Mouse (Mus musculus): ENCODE data around the gene Mme. TPM values are rescaled to one million over a fixed set of nuclear protein-coding genes. Genes with fewer than 3 reads are reported as not detected.

Gene Mme
- polyA plus RNA-seq, 1 experiment from 2014 or later = 6.5 TPM

GRCm38 (mm10) chr3:63272091-63272490 is 30.8 kb downstream of the Mme start:
- no peak for ATAC-seq (ENCODE audit: insufficient number of reproducible peaks, insufficient read depth, low FRiP score, low read depth)
- Histone ChIP-seq H3K4me3 (ENCODE audit: control insufficient read depth in 1 of 2, insufficient read depth in 1 of 2, low read depth in 1 of 2, low read length in 2 of 2) (no peak overlapping the region), H3K4me2 (ENCODE audit: low read length) (no peak overlapping the region), H3K27me3 (ENCODE audit: control insufficient read depth, insufficient read depth, low read length) (no peaks in the 10 kb centered on the region), H3K4me1 (ENCODE audit: control insufficient read depth in 2 of 2, insufficient read depth in 2 of 2, low read length in 2 of 2) (no peaks in the 10 kb centered on the region), H3K27ac (replicated peaks in 1 of 2; ENCODE audit: control insufficient read depth in 1 of 2, insufficient read depth in 1 of 2, low read depth in 2 of 2, low read length in 2 of 2) (no peak overlapping the region), H3K9ac (ENCODE audit: low read length) (no peak overlapping the region), H3K9me3 (ENCODE audit: control insufficient read depth, low read length) (no peaks in the 10 kb centered on the region), H3K36me3 (ENCODE audit: control insufficient read depth, insufficient read depth, low read length) (no peaks in the 10 kb centered on the region)
- WGBS = 74% methylated on average over 2 of the region's 2 CpGs

DNA sequence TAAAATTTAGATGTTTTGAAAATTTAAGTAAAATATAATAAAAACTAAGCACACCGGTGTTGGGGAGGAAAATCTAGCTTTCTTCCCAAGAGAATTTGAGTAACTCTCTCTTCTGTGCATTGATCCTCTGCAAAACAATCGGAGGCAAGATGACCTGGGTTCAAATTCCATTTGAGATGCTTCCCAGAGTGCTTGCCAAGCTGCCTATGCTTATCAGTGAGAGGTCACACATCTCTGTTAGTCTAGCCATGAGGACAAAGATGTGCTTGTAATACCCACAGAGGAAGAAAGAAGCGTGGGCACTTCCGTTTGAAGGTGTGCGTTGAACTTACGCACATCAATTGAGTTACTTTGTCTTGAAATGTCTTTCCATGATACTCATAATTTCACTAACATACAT is 53.0 kb downstream of the Mme start:
- ATAC-seq (ENCODE audit: insufficient number of reproducible peaks, insufficient read depth, low FRiP score, low read depth) = no peak
- WGBS = 61% methylated on average over 6 of the region's 6 CpGs
- Histone ChIP-seq H3K9me3 (ENCODE audit: control insufficient read depth, low read length) (no peaks in the 10 kb centered on the region), H3K27ac (replicated peaks in 1 of 2; ENCODE audit: control insufficient read depth in 1 of 2, insufficient read depth in 1 of 2, low read depth in 2 of 2, low read length in 2 of 2) (no peak overlapping the region), H3K27me3 (ENCODE audit: control insufficient read depth, insufficient read depth, low read length) (no peaks in the 10 kb centered on the region), H3K4me2 (ENCODE audit: low read length) (peak overlapping the region; percentile 98), H3K9ac (ENCODE audit: low read length) (no peak overlapping the region), H3K4me1 (ENCODE audit: control insufficient read depth in 2 of 2, insufficient read depth in 2 of 2, low read length in 2 of 2) (peaks cover 2 to 9% of the 10 kb centered on the region in 2 experiments; a peak in 3 of 4 replicates), H3K4me3 (ENCODE audit: control insufficient read depth in 1 of 2, insufficient read depth in 1 of 2, low read depth in 1 of 2, low read length in 2 of 2) (no peak overlapping the region), H3K36me3 (ENCODE audit: control insufficient read depth, insufficient read depth, low read length) (no peaks in the 10 kb centered on the region)

DNA sequence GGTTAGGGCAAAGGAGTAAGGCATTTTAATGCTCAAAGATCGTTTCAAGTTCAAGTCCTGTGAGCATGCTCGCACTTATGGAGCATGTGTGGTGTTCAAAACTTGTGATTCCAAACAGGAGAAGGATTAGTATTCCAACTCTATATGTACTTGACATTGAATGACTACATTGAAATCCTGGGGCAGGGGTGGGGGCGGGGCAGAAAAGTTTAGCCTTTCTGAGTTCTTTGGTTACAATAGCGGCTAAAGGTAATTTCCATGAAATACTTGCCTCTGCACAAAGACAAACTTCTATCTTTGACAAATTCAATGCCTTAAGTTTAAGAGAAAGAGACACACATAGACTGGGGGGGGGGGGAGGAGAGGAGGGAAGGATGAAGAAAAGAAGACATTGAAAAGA is 53.5 kb downstream of the Mme start:
- Histone ChIP-seq H3K4me3 (ENCODE audit: control insufficient read depth in 1 of 2, insufficient read depth in 1 of 2, low read depth in 1 of 2, low read length in 2 of 2) (peak overlapping the region; percentile 61 to 83; a peak in 3 of 4 replicates), H3K36me3 (ENCODE audit: control insufficient read depth, insufficient read depth, low read length) (no peaks in the 10 kb centered on the region), H3K9me3 (ENCODE audit: control insufficient read depth, low read length) (no peaks in the 10 kb centered on the region), H3K4me2 (ENCODE audit: low read length) (peak overlapping the region; percentile 98), H3K27me3 (ENCODE audit: control insufficient read depth, insufficient read depth, low read length) (no peaks in the 10 kb centered on the region), H3K9ac (ENCODE audit: low read length) (peak overlapping the region; percentile 74), H3K27ac (replicated peaks in 1 of 2; ENCODE audit: control insufficient read depth in 1 of 2, insufficient read depth in 1 of 2, low read depth in 2 of 2, low read length in 2 of 2) (no peak overlapping the region), H3K4me1 (ENCODE audit: control insufficient read depth in 2 of 2, insufficient read depth in 2 of 2, low read length in 2 of 2) (peaks cover 2 to 9% of the 10 kb centered on the region in 2 experiments; a peak in 3 of 4 replicates)
- ATAC-seq (ENCODE audit: insufficient number of reproducible peaks, insufficient read depth, low FRiP score, low read depth) = no peak
- WGBS = 35% methylated on average over 4 of the region's 4 CpGs

GRCm38 (mm10) chr3:63295237-63295636 is 53.9 kb downstream of the Mme start:
- Histone ChIP-seq H3K9ac (ENCODE audit: low read length) (peak overlapping the region; percentile 74), H3K9me3 (ENCODE audit: control insufficient read depth, low read length) (no peaks in the 10 kb centered on the region), H3K27me3 (ENCODE audit: control insufficient read depth, insufficient read depth, low read length) (no peaks in the 10 kb centered on the region), H3K4me3 (ENCODE audit: control insufficient read depth in 1 of 2, insufficient read depth in 1 of 2, low read depth in 1 of 2, low read length in 2 of 2) (peak overlapping the region; percentile 61 to 83), H3K4me2 (ENCODE audit: low read length) (peak overlapping the region; percentile 98), H3K4me1 (ENCODE audit: control insufficient read depth in 2 of 2, insufficient read depth in 2 of 2, low read length in 2 of 2) (peaks cover 2 to 9% of the 10 kb centered on the region in 2 experiments; a peak in 3 of 4 replicates), H3K36me3 (ENCODE audit: control insufficient read depth, insufficient read depth, low read length) (no peaks in the 10 kb centered on the region), H3K27ac (replicated peaks in 1 of 2; ENCODE audit: control insufficient read depth in 1 of 2, insufficient read depth in 1 of 2, low read depth in 2 of 2, low read length in 2 of 2) (peak overlapping the region; percentile 20 to 70)
- peak; percentile 77 for ATAC-seq (ENCODE audit: insufficient number of reproducible peaks, insufficient read depth, low FRiP score, low read depth)
- WGBS = 0% methylated on average over 21 of the region's 21 CpGs

DNA sequence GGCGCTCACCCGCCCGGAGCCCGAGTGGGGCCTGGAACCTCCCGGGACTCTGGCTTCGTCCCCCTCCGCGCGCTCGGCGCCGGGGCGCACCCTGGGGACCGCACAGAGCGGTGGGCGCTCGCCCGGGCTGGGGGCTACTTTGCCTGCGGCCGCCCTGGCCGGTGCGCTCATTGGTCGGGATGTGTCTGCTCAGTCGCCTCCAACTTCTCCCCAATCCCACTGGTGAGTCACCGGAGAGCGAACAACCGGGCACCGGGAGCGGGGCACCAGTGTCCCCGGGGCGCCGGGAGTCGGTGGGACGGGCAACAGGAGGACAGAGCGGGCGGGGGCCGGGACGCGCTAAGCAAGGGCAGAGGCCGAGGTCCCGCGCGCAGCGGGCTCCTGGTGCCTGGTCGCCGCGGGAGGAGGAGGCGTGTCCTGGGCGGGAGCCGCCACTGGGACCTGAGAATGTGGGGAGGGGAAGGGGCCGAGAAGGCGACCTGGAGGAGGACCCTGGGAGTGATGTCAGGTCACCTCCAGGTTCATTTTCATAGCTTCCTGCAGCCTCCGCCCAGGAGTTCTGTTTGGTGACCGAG is 54.4 kb downstream of the Mme start:
- H3K4me2 ChIP-seq (ENCODE audit: low read length) = peak overlapping the region; percentile 98
- H3K9me3 ChIP-seq (ENCODE audit: control insufficient read depth, low read length) = no peaks in the 10 kb centered on the region
- whole genome bisulfite sequencing = 0% methylated on average over 46 of the region's 54 CpGs
- H3K4me1 ChIP-seq (ENCODE audit: control insufficient read depth in 2 of 2, insufficient read depth in 2 of 2, low read length in 2 of 2) = peaks cover 1 to 9% of the 10 kb centered on the region in 2 experiments; a peak in 3 of 4 replicates
- no peaks in the 10 kb centered on the region for H3K36me3 ChIP-seq (ENCODE audit: control insufficient read depth, insufficient read depth, low read length)
- peak overlapping the region; percentile 74 for H3K9ac ChIP-seq (ENCODE audit: low read length)
- no peaks in the 10 kb centered on the region for H3K27me3 ChIP-seq (ENCODE audit: control insufficient read depth, insufficient read depth, low read length)
- peak overlapping the region; percentile 20 to 70 for H3K27ac ChIP-seq (replicated peaks in 1 of 2; ENCODE audit: control insufficient read depth in 1 of 2, insufficient read depth in 1 of 2, low read depth in 2 of 2, low read length in 2 of 2)
- H3K4me3 ChIP-seq (ENCODE audit: control insufficient read depth in 1 of 2, insufficient read depth in 1 of 2, low read depth in 1 of 2, low read length in 2 of 2) = peak overlapping the region; percentile 61 to 83
- peak; percentile 59 for ATAC-seq (ENCODE audit: insufficient number of reproducible peaks, insufficient read depth, low FRiP score, low read depth)

DNA sequence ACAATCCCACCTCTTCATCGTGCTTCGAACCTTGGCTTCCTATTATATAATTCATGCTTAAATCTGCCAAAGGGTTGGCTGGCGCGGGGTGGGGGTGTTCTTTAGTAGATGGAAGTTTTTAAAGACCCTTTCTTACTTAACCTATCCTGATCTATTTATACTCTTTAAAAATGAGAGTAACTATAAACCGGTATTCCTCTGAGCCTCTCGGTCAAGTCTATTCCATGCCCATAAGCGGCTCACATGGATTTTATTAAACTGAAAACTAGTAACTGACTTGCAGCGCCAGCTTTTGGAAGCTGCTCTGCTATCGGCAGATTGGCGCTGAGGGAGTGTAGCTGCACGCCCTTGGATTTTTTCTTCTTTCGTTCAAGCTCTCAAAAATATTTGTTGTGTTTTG is 55.1 kb downstream of the Mme start:
- no peaks in the 10 kb centered on the region for H3K36me3 ChIP-seq (ENCODE audit: control insufficient read depth, insufficient read depth, low read length)
- no peak for ATAC-seq (ENCODE audit: insufficient number of reproducible peaks, insufficient read depth, low FRiP score, low read depth)
- no peaks in the 10 kb centered on the region for H3K27me3 ChIP-seq (ENCODE audit: control insufficient read depth, insufficient read depth, low read length)
- 3% methylated on average over 12 of the region's 12 CpGs for WGBS
- peak overlapping the region; percentile 74 for H3K9ac ChIP-seq (ENCODE audit: low read length)
- H3K4me1 ChIP-seq (ENCODE audit: control insufficient read depth in 2 of 2, insufficient read depth in 2 of 2, low read length in 2 of 2) = peaks cover 0 to 9% of the 10 kb centered on the region in 2 experiments; a peak in 2 of 4 replicates
- peak overlapping the region; percentile 61 to 83; a peak in 3 of 4 replicates for H3K4me3 ChIP-seq (ENCODE audit: control insufficient read depth in 1 of 2, insufficient read depth in 1 of 2, low read depth in 1 of 2, low read length in 2 of 2)
- H3K27ac ChIP-seq (replicated peaks in 1 of 2; ENCODE audit: control insufficient read depth in 1 of 2, insufficient read depth in 1 of 2, low read depth in 2 of 2, low read length in 2 of 2) = no peak overlapping the region
- peak overlapping the region; percentile 98 for H3K4me2 ChIP-seq (ENCODE audit: low read length)
- H3K9me3 ChIP-seq (ENCODE audit: control insufficient read depth, low read length) = no peaks in the 10 kb centered on the region

GRCm38 (mm10) chr3:63297787-63298186 is 56.5 kb downstream of the Mme start:
- WGBS = 5% methylated on average over 6 of the region's 6 CpGs
- peak overlapping the region; percentile 3; the same call in 1 of the 2 replicates for H3K4me2 ChIP-seq (ENCODE audit: low read length)
- no peaks in the 10 kb centered on the region for H3K9me3 ChIP-seq (ENCODE audit: control insufficient read depth, low read length)
- no peak for ATAC-seq (ENCODE audit: insufficient number of reproducible peaks, insufficient read depth, low FRiP score, low read depth)
- no peak overlapping the region for H3K9ac ChIP-seq (ENCODE audit: low read length)
- H3K27ac ChIP-seq (replicated peaks in 1 of 2; ENCODE audit: control insufficient read depth in 1 of 2, insufficient read depth in 1 of 2, low read depth in 2 of 2, low read length in 2 of 2) = no peak overlapping the region
- H3K27me3 ChIP-seq (ENCODE audit: control insufficient read depth, insufficient read depth, low read length) = no peaks in the 10 kb centered on the region
- no peak overlapping the region for H3K4me3 ChIP-seq (ENCODE audit: control insufficient read depth in 1 of 2, insufficient read depth in 1 of 2, low read depth in 1 of 2, low read length in 2 of 2)
- H3K4me1 ChIP-seq (ENCODE audit: control insufficient read depth in 2 of 2, insufficient read depth in 2 of 2, low read length in 2 of 2) = peaks cover 0 to 9% of the 10 kb centered on the region in 2 experiments; a peak in 2 of 4 replicates
- no peaks in the 10 kb centered on the region for H3K36me3 ChIP-seq (ENCODE audit: control insufficient read depth, insufficient read depth, low read length)

Data from heart, embryonic 14.5 days (tissue).